Mouse (Mus musculus) ES-CJ7 (cell line): ENCODE measurements around the gene Dld.

Source experiments
- DNase-seq: peaks from one replicate; pipeline ENCODE4 v3.0.0; 2011; ENCODE audit warnings: low read depth, low spot score

Gene Dld

GRCm38 (mm10) chr12:31294526-31294925, 56.7 kb downstream of the Dld start:
- no peak for DNase-seq

GRCm38 (mm10) chr12:31293361-31294142, 57.7 kb downstream of the Dld start:
- peak; percentile 66 for DNase-seq

- DNase-seq = no peak
These were observed 60.3 kb downstream of the Dld start for GRCm38 (mm10) chr12:31290951-31291350.

- peak; percentile 38 for DNase-seq
These were observed 62.2 kb downstream of the Dld start for GRCm38 (mm10) chr12:31289046-31289445.

GRCm38 (mm10) chr12:31283617-31284136, 67.6 kb downstream of the Dld start:
- no peak for DNase-seq

- DNase-seq = no peak
These were observed 68.1 kb downstream of the Dld start for GRCm38 (mm10) chr12:31283131-31283530.

- no peak for DNase-seq
These were observed 69.0 kb downstream of the Dld start for GRCm38 (mm10) chr12:31282241-31282640.
